Mouse (Mus musculus): ENCODE results near the gene Flna. TPM values are rescaled to one million over a fixed set of nuclear protein-coding genes. Genes with fewer than 3 reads are reported as not detected.

The Flna gene
- polyA plus RNA-seq, 1 experiment = 356 TPM

DNA sequence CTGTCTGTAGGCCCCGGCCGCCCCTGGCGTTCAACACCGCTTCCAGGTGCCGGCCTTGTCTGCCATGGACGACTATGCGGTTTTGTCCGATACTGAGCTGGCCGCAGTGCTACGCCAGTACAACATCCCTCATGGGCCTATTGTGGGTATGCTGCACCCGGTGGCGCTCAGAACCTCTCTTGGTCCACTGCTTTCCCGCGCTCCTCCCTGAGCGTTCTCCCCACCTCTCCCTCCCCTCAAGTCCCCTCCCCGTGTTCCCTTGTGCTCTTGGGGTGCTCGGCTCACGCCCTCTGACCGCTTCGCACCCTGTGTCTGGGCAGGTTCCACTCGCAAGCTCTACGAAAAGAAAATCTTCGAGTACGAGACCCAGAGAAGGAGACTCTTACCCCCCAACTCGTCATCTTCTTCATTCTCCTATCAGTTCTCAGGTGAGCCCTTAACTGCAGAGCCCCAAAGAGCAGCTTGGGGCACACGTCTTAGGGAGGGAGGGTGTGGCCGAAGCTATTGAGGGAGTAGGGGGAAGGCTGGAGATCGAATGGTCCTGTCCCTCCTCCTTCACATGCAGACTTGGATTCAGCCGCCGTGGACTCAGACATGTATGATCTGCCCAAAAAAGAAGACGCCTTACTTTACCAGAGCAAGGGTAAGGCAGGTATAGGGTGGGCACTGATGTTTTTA, 5.4 kb upstream of the Flna start:
- TF ChIP-seq POLR2A (IDR thresholded peaks at IDR 0.05; ENCODE audit: borderline replicate concordance, control insufficient read depth, low read depth, low read length) = no peak
- no peak for TF ChIP-seq CTCF (IDR thresholded peaks at IDR 0.05; ENCODE audit: control insufficient read depth, insufficient read depth, low read length)
- Histone ChIP-seq H3K27ac (ENCODE audit: control insufficient read depth, insufficient read depth, low read depth, low read length, poor library complexity) (peak overlapping the region; percentile 97), H3K4me3 (replicated peaks; ENCODE audit: control insufficient read depth, low read depth, low read length) (peak overlapping the region; percentile 90), H3K4me1 (ENCODE audit: control insufficient read depth, insufficient read depth, low read length) (no peaks in the 10 kb centered on the region; the same call in 1 of the 2 replicates)
- 19% methylated on average over 31 of the region's 31 CpGs for WGBS

GRCm38 (mm10) chrX:74254153-74254887, 4.7 kb upstream of the Flna start, which contains the start of gene Emd:
TSS of gene Emd (plus strand) at chrX:74254687.
- H3K4me1 ChIP-seq (ENCODE audit: control insufficient read depth, insufficient read depth, low read length) = no peaks in the 10 kb centered on the region; the same call in 1 of the 2 replicates
- H3K4me3 ChIP-seq (replicated peaks; ENCODE audit: control insufficient read depth, low read depth, low read length) = peak within 1 kb of the TSS; percentile 90
- TF ChIP-seq POLR2A (IDR thresholded peaks at IDR 0.05; ENCODE audit: borderline replicate concordance, control insufficient read depth, low read depth, low read length) = peak; percentile 70; the same call in 1 of the 2 replicates
- no peak for TF ChIP-seq CTCF (IDR thresholded peaks at IDR 0.05; ENCODE audit: control insufficient read depth, insufficient read depth, low read length)
- WGBS = 23% methylated on average over 39 of the region's 39 CpGs
- peak within 1 kb of the TSS; percentile 97 for H3K27ac ChIP-seq (ENCODE audit: control insufficient read depth, insufficient read depth, low read depth, low read length, poor library complexity)

DNA sequence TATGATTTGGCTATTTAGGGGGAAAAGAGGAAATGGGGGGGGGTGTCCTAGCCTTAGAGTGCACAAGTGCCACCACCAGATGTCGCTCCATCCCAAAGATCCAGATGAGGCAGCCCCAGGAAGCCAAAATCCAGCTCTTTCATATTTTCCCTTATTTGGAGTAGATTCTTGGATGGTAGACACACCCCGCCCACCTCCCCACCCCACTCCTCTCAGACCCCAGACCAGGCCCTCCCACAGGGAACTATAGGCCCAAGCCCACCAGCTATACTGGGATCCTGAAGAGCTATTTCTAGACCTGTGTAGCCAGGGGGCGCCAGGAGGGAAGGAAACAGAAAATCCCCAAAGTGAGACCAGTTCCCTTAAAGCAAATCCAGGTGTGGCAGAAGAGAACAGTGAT, 969 bp downstream of the Flna start:
- Histone ChIP-seq H3K4me1 (ENCODE audit: control insufficient read depth, insufficient read depth, low read length) (no peaks in the 10 kb centered on the region), H3K4me3 (replicated peaks; ENCODE audit: control insufficient read depth, low read depth, low read length) (no peak overlapping the region), H3K27ac (ENCODE audit: control insufficient read depth, insufficient read depth, low read depth, low read length, poor library complexity) (no peak overlapping the region)
- WGBS = 22% methylated on average over 3 of the region's 3 CpGs
- peak; percentile 68 for TF ChIP-seq CTCF (IDR thresholded peaks at IDR 0.05; ENCODE audit: control insufficient read depth, insufficient read depth, low read length)
- no peak for TF ChIP-seq POLR2A (IDR thresholded peaks at IDR 0.05; ENCODE audit: borderline replicate concordance, control insufficient read depth, low read depth, low read length)

- H3K27ac ChIP-seq (ENCODE audit: control insufficient read depth, insufficient read depth, low read depth, low read length, poor library complexity) = peak overlapping the region; percentile 75
- H3K4me3 ChIP-seq (replicated peaks; ENCODE audit: control insufficient read depth, low read depth, low read length) = peak overlapping the region; percentile 65
- 4% methylated on average over 15 of the region's 15 CpGs for WGBS
- H3K4me1 ChIP-seq (ENCODE audit: control insufficient read depth, insufficient read depth, low read length) = peaks cover 1% of the 10 kb centered on the region; the same call in 1 of the 2 replicates
- no peak for TF ChIP-seq POLR2A (IDR thresholded peaks at IDR 0.05; ENCODE audit: borderline replicate concordance, control insufficient read depth, low read depth, low read length)
- no peak for TF ChIP-seq CTCF (IDR thresholded peaks at IDR 0.05; ENCODE audit: control insufficient read depth, insufficient read depth, low read length)
These were observed 2.9 kb downstream of the Flna start for GRCm38 (mm10) chrX:74246693-74247092.

- whole genome bisulfite sequencing = 7% methylated on average over 38 of the region's 38 CpGs
- Histone ChIP-seq H3K4me3 (replicated peaks; ENCODE audit: control insufficient read depth, low read depth, low read length) (peak overlapping the region; percentile 96), H3K27ac (ENCODE audit: control insufficient read depth, insufficient read depth, low read depth, low read length, poor library complexity) (peak overlapping the region; percentile 85), H3K4me1 (ENCODE audit: control insufficient read depth, insufficient read depth, low read length) (peaks cover 1% of the 10 kb centered on the region; the same call in 1 of the 2 replicates)
- TF ChIP-seq POLR2A (IDR thresholded peaks at IDR 0.05; ENCODE audit: borderline replicate concordance, control insufficient read depth, low read depth, low read length) (peak; percentile 99), CTCF (IDR thresholded peaks at IDR 0.05; ENCODE audit: control insufficient read depth, insufficient read depth, low read length) (no peak)
These were observed 3.4 kb downstream of the Flna start for GRCm38 (mm10) chrX:74246213-74246681.

- peak; percentile 45; the same call in 1 of the 2 replicates for TF ChIP-seq POLR2A (IDR thresholded peaks at IDR 0.05; ENCODE audit: borderline replicate concordance, control insufficient read depth, low read depth, low read length)
- TF ChIP-seq CTCF (IDR thresholded peaks at IDR 0.05; ENCODE audit: control insufficient read depth, insufficient read depth, low read length) = no peak
- Histone ChIP-seq H3K4me3 (replicated peaks; ENCODE audit: control insufficient read depth, low read depth, low read length) (peak overlapping the region; percentile 96), H3K27ac (ENCODE audit: control insufficient read depth, insufficient read depth, low read depth, low read length, poor library complexity) (peak overlapping the region; percentile 85), H3K4me1 (ENCODE audit: control insufficient read depth, insufficient read depth, low read length) (peaks cover 1% of the 10 kb centered on the region; the same call in 1 of the 2 replicates)
- WGBS = 13% methylated on average over 21 of the region's 21 CpGs
These were observed 3.9 kb downstream of the Flna start for GRCm38 (mm10) chrX:74245687-74246086.

DNA sequence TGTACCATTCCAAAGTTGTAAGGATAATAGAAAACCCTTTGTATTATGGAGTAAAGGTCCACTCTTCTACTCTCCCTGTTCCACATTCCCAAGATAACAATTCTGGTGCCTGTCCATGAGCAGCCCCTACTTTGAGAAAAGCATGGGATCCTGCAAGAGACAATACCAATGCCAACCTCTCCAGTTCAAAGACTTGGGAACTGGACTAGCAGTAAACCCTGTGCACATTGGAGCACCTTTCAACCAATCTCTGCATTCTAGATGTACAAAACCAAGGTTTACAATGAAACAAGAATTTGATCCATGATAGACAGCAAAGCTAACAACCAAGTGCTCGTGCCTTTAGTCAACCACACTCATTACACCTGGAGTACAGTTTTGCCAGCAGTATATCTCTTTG, 4.5 kb downstream of the Flna start:
- peaks cover 1% of the 10 kb centered on the region; the same call in 1 of the 2 replicates for H3K4me1 ChIP-seq (ENCODE audit: control insufficient read depth, insufficient read depth, low read length)
- H3K4me3 ChIP-seq (replicated peaks; ENCODE audit: control insufficient read depth, low read depth, low read length) = peak overlapping the region; percentile 96
- no peak overlapping the region for H3K27ac ChIP-seq (ENCODE audit: control insufficient read depth, insufficient read depth, low read depth, low read length, poor library complexity)
- no peak for TF ChIP-seq POLR2A (IDR thresholded peaks at IDR 0.05; ENCODE audit: borderline replicate concordance, control insufficient read depth, low read depth, low read length)
- TF ChIP-seq CTCF (IDR thresholded peaks at IDR 0.05; ENCODE audit: control insufficient read depth, insufficient read depth, low read length) = no peak
- WGBS = 15% methylated on average over 1 of the region's 1 CpGs

- 15% methylated on average over 3 of the region's 3 CpGs for WGBS
- peak overlapping the region; percentile 36; the same call in 1 of the 2 replicates for H3K27ac ChIP-seq (ENCODE audit: control insufficient read depth, insufficient read depth, low read depth, low read length, poor library complexity)
These were observed 5.0 kb downstream of the Flna start for GRCm38 (mm10) chrX:74244614-74245083.

More at GRCm38 (mm10) chrX:74244614-74245083, 5.0 kb downstream of the Flna start:
- TF ChIP-seq CTCF (IDR thresholded peaks at IDR 0.05; ENCODE audit: control insufficient read depth, insufficient read depth, low read length) (no peak), POLR2A (IDR thresholded peaks at IDR 0.05; ENCODE audit: borderline replicate concordance, control insufficient read depth, low read depth, low read length) (no peak)
- Histone ChIP-seq H3K4me1 (ENCODE audit: control insufficient read depth, insufficient read depth, low read length) (peaks cover 1% of the 10 kb centered on the region; the same call in 1 of the 2 replicates), H3K4me3 (replicated peaks; ENCODE audit: control insufficient read depth, low read depth, low read length) (peak overlapping the region; percentile 61)
